Mouse (Mus musculus): ENCODE data around the gene Fchsd2. TPM values are rescaled to one million over a fixed set of nuclear protein-coding genes. Genes with fewer than 3 reads are reported as not detected.

The Fchsd2 gene
- polyA plus RNA-seq, 1 experiment from 2014 or later, result 50.5 TPM

DNA sequence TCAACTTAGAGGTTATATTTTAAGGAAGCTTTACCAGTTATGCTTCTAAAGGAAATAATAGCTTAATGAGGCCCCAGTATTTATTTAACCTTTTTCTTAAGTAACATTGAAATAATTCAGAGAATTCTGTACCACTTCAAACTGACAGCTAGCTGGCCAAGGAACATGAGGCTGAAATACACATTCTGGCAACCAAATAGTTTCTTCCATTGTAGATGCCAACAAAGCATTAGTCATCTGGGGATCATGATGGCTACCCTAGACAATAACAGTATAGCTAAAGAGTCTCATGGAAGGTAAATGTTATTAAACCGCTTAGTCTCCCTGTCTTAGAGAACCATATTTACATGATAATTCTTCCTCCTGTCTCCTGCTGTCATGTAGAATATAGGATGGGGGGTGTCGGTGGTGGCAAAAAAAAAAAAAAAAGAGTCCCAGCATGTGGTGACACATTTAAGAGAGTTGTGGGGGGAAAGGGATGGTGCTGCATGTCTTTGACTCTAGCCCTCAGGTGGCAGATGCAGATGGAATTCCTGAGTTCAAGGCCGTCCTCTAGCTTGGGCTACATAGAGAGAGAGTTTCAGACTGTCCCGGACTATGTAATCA, 169.4 kb downstream of the Fchsd2 start:
- WGBS, result 62% methylated on average over 4 of the region's 4 CpGs
- H3K9me3 ChIP-seq (ENCODE audit: control insufficient read depth, low read length), result no peaks in the 10 kb centered on the region
- no peak overlapping the region for H3K4me2 ChIP-seq (ENCODE audit: low read length)
- no peak overlapping the region for H3K9ac ChIP-seq (replicated peaks; ENCODE audit: low read length)
- ATAC-seq (ENCODE audit: low FRiP score, low TSS enrichment) (no peak), DNase-seq (no peak)
- no peak overlapping the region for H3K4me3 ChIP-seq (replicated peaks; ENCODE audit: low read depth, low read length)
- peaks cover 16% of the 10 kb centered on the region for H3K36me3 ChIP-seq (ENCODE audit: control insufficient read depth, insufficient read depth, low read length)
- H3K4me1 ChIP-seq (ENCODE audit: control insufficient read depth, insufficient read depth, low read length), result no peaks in the 10 kb centered on the region
- H3K27ac ChIP-seq (replicated peaks; ENCODE audit: low read depth, low read length), result no peak overlapping the region
- no peaks in the 10 kb centered on the region for H3K27me3 ChIP-seq (ENCODE audit: control insufficient read depth, insufficient read depth, low read length)

- Histone ChIP-seq H3K4me3 (replicated peaks; ENCODE audit: low read depth, low read length) (no peak overlapping the region), H3K9ac (replicated peaks; ENCODE audit: low read length) (no peak overlapping the region), H3K27me3 (ENCODE audit: control insufficient read depth, insufficient read depth, low read length) (no peaks in the 10 kb centered on the region), H3K4me2 (ENCODE audit: low read length) (no peak overlapping the region), H3K9me3 (ENCODE audit: control insufficient read depth, low read length) (no peaks in the 10 kb centered on the region), H3K4me1 (ENCODE audit: control insufficient read depth, insufficient read depth, low read length) (no peaks in the 10 kb centered on the region), H3K27ac (replicated peaks; ENCODE audit: low read depth, low read length) (no peak overlapping the region), H3K36me3 (ENCODE audit: control insufficient read depth, insufficient read depth, low read length) (peaks cover 16% of the 10 kb centered on the region)
- DNase-seq (peak; percentile 55), ATAC-seq (ENCODE audit: low FRiP score, low TSS enrichment) (no peak)
These were observed 170.8 kb downstream of the Fchsd2 start for GRCm38 (mm10) chr7:101263511-101263910.

DNA sequence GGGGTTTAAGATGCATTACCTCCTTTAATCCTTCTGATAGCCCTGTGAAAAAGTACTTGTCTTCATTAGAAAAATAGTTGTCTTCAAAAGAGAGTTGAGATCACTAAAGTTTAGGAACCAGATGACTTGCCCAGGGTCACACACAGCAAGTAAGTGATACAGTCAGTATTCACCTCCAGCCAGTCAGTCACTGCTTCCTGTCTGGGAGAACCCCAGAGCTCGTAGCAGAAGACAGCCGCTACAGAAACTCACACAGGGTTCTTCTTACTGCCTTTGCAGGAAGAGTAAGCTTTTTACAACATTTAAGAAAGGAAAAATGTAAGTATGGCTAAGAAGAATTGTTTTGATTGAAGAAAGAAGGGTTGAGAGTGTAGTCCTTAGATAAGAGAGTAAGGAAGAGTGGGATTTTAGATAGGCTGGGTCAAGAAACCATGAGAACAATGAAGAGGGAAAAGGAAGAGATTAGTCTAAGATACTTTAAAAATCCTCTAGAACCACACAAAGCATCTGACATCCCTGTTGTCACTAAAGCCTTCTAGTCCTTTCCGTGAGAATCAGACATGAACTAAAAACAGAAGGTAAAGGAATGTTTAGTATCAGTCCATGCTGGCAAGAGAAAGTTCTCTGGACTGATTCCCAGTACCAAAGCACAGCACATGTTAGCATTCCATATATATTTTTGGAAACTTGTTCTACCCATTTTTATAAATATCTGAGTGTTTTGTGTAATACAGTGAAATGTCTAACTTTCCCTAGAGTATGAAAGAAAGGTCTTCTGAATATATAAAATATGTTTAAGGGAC, 175.0 kb downstream of the Fchsd2 start:
- ATAC-seq (ENCODE audit: low FRiP score, low TSS enrichment) (no peak), DNase-seq (no peak)
- peaks cover 14% of the 10 kb centered on the region for H3K36me3 ChIP-seq (ENCODE audit: control insufficient read depth, insufficient read depth, low read length)
- H3K27ac ChIP-seq (replicated peaks; ENCODE audit: low read depth, low read length), result no peak overlapping the region
- H3K9me3 ChIP-seq (ENCODE audit: control insufficient read depth, low read length), result no peaks in the 10 kb centered on the region
- 88% methylated on average over 3 of the region's 3 CpGs for WGBS
- H3K4me1 ChIP-seq (ENCODE audit: control insufficient read depth, insufficient read depth, low read length), result no peaks in the 10 kb centered on the region
- no peaks in the 10 kb centered on the region for H3K27me3 ChIP-seq (ENCODE audit: control insufficient read depth, insufficient read depth, low read length)
- H3K4me2 ChIP-seq (ENCODE audit: low read length), result no peak overlapping the region
- H3K9ac ChIP-seq (replicated peaks; ENCODE audit: low read length), result no peak overlapping the region
- H3K4me3 ChIP-seq (replicated peaks; ENCODE audit: low read depth, low read length), result no peak overlapping the region

GRCm38 (mm10) chr7:101271602-101272001, 178.9 kb downstream of the Fchsd2 start:
- Histone ChIP-seq H3K9ac (replicated peaks; ENCODE audit: low read length) (no peak overlapping the region), H3K36me3 (ENCODE audit: control insufficient read depth, insufficient read depth, low read length) (peaks cover 46% of the 10 kb centered on the region)
- WGBS, result 89% methylated on average over 1 of the region's 1 CpGs

DNA sequence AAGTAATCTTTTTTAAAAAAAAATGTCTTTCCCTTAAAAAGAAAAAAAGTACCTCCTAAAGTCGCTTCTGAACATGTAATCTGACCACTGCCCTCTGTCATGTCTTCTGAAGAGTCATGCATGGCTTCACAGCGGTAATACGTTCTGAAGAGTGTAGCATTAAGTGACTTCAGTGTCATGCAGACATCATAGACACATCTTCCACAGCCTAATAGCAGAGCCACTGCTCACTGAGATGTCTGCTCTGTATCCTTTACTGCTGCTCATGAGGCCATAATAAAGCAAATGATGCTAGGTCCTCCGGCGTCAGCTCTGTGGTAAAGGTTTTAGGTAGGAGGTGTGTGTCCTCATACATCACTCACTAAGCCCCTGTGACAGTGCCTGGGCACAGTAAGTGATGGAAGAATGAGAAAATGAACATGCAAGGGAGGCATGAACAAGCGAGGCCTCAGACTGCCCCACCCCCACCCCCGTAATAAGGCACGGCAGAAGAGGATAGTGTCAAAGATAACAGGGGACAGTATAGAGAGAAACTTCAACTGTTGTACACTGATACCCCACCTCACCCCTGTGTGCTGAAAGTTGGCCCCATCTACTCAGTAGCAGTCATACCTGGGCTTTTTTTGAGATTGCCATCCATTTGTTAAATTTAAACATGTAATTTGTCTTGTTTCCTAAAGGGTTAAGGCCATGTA, 179.9 kb downstream of the Fchsd2 start:
- Histone ChIP-seq H3K4me2 (ENCODE audit: low read length) (no peak overlapping the region), H3K27ac (replicated peaks; ENCODE audit: low read depth, low read length) (no peak overlapping the region), H3K4me3 (replicated peaks; ENCODE audit: low read depth, low read length) (no peak overlapping the region), H3K27me3 (ENCODE audit: control insufficient read depth, insufficient read depth, low read length) (no peaks in the 10 kb centered on the region), H3K36me3 (ENCODE audit: control insufficient read depth, insufficient read depth, low read length) (peaks cover 56% of the 10 kb centered on the region), H3K9ac (replicated peaks; ENCODE audit: low read length) (no peak overlapping the region), H3K9me3 (ENCODE audit: control insufficient read depth, low read length) (no peaks in the 10 kb centered on the region), H3K4me1 (ENCODE audit: control insufficient read depth, insufficient read depth, low read length) (no peaks in the 10 kb centered on the region)
- DNase-seq (no peak), ATAC-seq (ENCODE audit: low FRiP score, low TSS enrichment) (no peak)
- 93% methylated on average over 8 of the region's 8 CpGs for WGBS

More at GRCm38 (mm10) chr7:101271602-101272001, 178.9 kb downstream of the Fchsd2 start:
- no peak for ATAC-seq (ENCODE audit: low FRiP score, low TSS enrichment)
- no peaks in the 10 kb centered on the region for H3K27me3 ChIP-seq (ENCODE audit: control insufficient read depth, insufficient read depth, low read length)
- no peak overlapping the region for H3K27ac ChIP-seq (replicated peaks; ENCODE audit: low read depth, low read length)
- H3K9me3 ChIP-seq (ENCODE audit: control insufficient read depth, low read length), result no peaks in the 10 kb centered on the region
- DNase-seq, result peak; percentile 28
- no peak overlapping the region for H3K4me2 ChIP-seq (ENCODE audit: low read length)
- no peak overlapping the region for H3K4me3 ChIP-seq (replicated peaks; ENCODE audit: low read depth, low read length)
- no peaks in the 10 kb centered on the region for H3K4me1 ChIP-seq (ENCODE audit: control insufficient read depth, insufficient read depth, low read length)

- peaks cover 72% of the 10 kb centered on the region for H3K36me3 ChIP-seq (ENCODE audit: control insufficient read depth, insufficient read depth, low read length)
- H3K9ac ChIP-seq (replicated peaks; ENCODE audit: low read length), result no peak overlapping the region
- H3K27ac ChIP-seq (replicated peaks; ENCODE audit: low read depth, low read length), result no peak overlapping the region
- H3K27me3 ChIP-seq (ENCODE audit: control insufficient read depth, insufficient read depth, low read length), result no peaks in the 10 kb centered on the region
- no peaks in the 10 kb centered on the region for H3K9me3 ChIP-seq (ENCODE audit: control insufficient read depth, low read length)
- no peak overlapping the region for H3K4me2 ChIP-seq (ENCODE audit: low read length)
- WGBS, result 84% methylated on average over 3 of the region's 3 CpGs
- no peak overlapping the region for H3K4me3 ChIP-seq (replicated peaks; ENCODE audit: low read depth, low read length)
- H3K4me1 ChIP-seq (ENCODE audit: control insufficient read depth, insufficient read depth, low read length), result no peaks in the 10 kb centered on the region
- DNase-seq (no peak), ATAC-seq (ENCODE audit: low FRiP score, low TSS enrichment) (no peak)
These were observed 190.1 kb downstream of the Fchsd2 start for GRCm38 (mm10) chr7:101282721-101283120.

GRCm38 (mm10) chr7:101284504-101284903, 191.8 kb downstream of the Fchsd2 start:
- H3K4me2 ChIP-seq (ENCODE audit: low read length), result no peak overlapping the region
- no peak overlapping the region for H3K9ac ChIP-seq (replicated peaks; ENCODE audit: low read length)
- peaks cover 57% of the 10 kb centered on the region for H3K36me3 ChIP-seq (ENCODE audit: control insufficient read depth, insufficient read depth, low read length)
- H3K4me3 ChIP-seq (replicated peaks; ENCODE audit: low read depth, low read length), result no peak overlapping the region
- H3K4me1 ChIP-seq (ENCODE audit: control insufficient read depth, insufficient read depth, low read length), result no peaks in the 10 kb centered on the region
- DNase-seq, result no peak
- H3K9me3 ChIP-seq (ENCODE audit: control insufficient read depth, low read length), result no peaks in the 10 kb centered on the region
- WGBS, result 93% methylated on average over 1 of the region's 1 CpGs
- no peak for ATAC-seq (ENCODE audit: low FRiP score, low TSS enrichment)
- H3K27me3 ChIP-seq (ENCODE audit: control insufficient read depth, insufficient read depth, low read length), result no peaks in the 10 kb centered on the region
- H3K27ac ChIP-seq (replicated peaks; ENCODE audit: low read depth, low read length), result no peak overlapping the region

GRCm38 (mm10) chr7:101286891-101287290, 194.2 kb downstream of the Fchsd2 start:
- H3K4me2 ChIP-seq (ENCODE audit: low read length), result no peak overlapping the region
- no peaks in the 10 kb centered on the region for H3K27me3 ChIP-seq (ENCODE audit: control insufficient read depth, insufficient read depth, low read length)
- DNase-seq, result no peak
- no peak for ATAC-seq (ENCODE audit: low FRiP score, low TSS enrichment)
- no peaks in the 10 kb centered on the region for H3K9me3 ChIP-seq (ENCODE audit: control insufficient read depth, low read length)
- no peak overlapping the region for H3K4me3 ChIP-seq (replicated peaks; ENCODE audit: low read depth, low read length)
- H3K27ac ChIP-seq (replicated peaks; ENCODE audit: low read depth, low read length), result no peak overlapping the region
- 81% methylated on average over 4 of the region's 4 CpGs for WGBS
- H3K4me1 ChIP-seq (ENCODE audit: control insufficient read depth, insufficient read depth, low read length), result no peaks in the 10 kb centered on the region
- peaks cover 50% of the 10 kb centered on the region for H3K36me3 ChIP-seq (ENCODE audit: control insufficient read depth, insufficient read depth, low read length)
- no peak overlapping the region for H3K9ac ChIP-seq (replicated peaks; ENCODE audit: low read length)
